Mouse (Mus musculus): ENCODE measurements around the gene Wt1. TPM values are rescaled to one million over a fixed set of nuclear protein-coding genes. Genes with fewer than 3 reads are reported as not detected.

Wt1 gene
- 1.3 TPM for total RNA-seq (2023)

GRCm38 (mm10) chr2:105126279-105126678 is at the start of gene Wt1:
Gene Wt1 (plus strand): TSS chr2:105126529.

GRCm38 (mm10) chr2:105091718-105092117 is 34.6 kb upstream of the Wt1 start, which contains the start of gene Gm11060:
Gene Gm11060 (plus strand): TSS chr2:105092018.

Other genes with a start within 250 kb of the Wt1 start
- 165 TPM for gene Eif3m, start 109.4 kb upstream of the Wt1 start, total RNA-seq (2023)
- not detected for gene Gm11060, start 34.5 kb upstream of the Wt1 start, total RNA-seq (2023)
- gene Them7, start 97.8 kb downstream of the Wt1 start, total RNA-seq (2023): not detected